Mouse (Mus musculus) layer of hippocampus, adult 9-10 months (tissue): ENCODE measurements around the gene Gm17660.

Source experiments
- DNase-seq: peaks from one replicate; pipeline ENCODE4 v3.0.0; 2022; ENCODE audit warnings: low spot score

The Gm17660 gene

DNA sequence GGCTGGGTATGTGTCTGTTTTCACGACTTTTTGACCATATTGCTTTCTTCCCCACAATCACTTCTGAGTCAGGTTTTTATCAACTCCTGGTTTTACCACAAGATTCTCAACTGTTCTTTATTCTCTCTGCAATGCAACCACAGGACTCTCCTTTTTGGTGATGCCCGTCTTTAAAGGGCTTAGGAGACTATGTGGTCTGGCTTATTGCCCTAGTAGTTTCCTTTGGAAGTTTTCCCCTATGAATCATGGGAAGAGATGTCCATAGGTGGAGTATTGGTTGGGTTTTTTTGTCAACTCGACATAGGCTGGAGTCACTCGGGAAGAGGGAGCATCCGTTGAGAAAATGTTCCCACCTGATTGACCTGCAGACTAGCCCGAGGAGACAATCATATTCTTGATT lies 3.3 kb upstream of the Gm17660 start:
- DNase-seq = no peak

DNA sequence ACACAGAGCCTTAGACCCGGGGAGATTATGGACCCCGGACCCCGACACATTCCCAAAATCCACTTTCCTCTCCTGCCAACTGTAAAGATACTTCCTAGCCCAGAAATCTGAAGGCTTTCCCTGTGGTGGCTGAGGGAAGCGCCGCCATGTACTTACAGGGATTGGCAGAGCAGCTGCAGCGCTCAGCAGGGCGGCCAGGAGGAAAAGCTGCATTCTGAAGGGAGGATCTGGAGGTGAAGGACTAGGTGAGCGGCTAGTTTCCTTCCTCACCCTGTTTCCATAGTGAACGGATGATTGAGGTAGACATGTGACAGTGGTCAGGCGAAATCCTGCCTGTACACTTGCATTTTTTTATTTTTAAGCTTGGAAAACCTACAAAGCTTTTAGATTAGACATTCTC lies 1.0 kb downstream of the Gm17660 start:
- no peak for DNase-seq

DNA sequence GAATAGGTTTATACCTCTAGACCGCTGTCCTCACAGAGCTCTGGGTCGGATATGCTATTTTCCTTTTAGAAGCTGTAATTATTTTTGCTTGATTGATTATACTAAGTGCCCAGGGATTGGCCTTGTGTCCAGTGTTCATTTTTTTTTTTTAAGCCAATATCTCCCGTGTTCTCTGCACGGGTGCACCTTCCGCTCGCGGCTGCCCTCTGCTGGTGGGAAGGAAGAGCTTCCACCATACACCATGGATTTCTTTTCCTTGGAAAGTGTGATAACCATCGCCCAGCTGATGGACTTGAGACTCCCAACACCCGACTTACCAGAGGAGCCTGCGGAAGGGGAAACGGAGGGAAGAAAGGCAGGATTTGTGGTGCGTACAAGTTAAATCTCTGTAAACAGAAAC lies 3.0 kb downstream of the Gm17660 start:
- no peak for DNase-seq

DNA sequence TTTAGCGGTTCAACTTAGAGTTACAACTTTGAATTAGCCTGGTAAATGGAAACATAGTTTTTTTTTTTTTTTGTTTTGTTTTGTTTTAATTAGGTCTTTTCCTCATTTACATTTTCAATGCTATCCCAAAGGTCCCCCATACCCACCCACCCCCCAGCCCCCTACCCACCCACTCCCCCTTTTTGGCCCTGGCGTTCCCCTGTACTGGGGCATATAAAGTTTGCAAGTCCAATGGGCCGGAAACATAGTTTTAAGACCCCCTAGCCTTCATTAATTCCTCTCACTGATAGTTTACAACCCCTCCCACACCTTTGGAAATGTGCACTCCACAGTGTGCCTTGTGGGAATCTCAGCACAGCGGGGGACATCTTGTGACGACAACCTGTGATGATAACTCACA lies 3.8 kb downstream of the Gm17660 start:
- no peak for DNase-seq

DNA sequence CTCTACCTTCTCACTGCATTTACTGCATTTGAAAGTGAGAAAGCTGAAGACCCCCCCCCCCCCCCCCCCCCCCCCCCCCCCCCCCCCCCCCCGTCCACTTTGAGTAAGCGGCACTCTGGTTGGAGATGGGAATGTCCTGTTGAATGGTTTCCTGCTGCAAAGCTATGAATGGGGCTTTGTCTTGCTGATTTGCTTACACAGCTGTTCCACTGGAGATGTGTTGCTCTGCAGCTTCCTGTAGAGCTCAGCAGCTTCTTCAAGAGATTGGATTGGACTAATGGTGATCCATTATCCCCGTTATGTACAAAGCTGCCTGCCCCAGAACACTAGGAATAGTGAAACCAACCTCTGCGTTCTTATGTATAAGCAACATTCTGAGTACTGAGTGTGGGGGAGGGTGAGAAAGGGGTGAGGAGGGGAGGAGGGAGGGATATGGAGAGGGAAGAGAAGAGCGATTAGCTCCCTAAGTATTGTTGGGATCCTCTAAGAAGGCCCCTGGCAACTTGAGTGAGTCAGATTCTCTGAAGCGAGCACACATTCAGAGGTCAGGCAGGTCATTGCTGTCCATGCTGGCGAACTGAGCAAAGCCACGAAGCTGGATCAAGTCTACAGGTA lies 5.0 kb downstream of the Gm17660 start:
- DNase-seq = no peak

- no peak for DNase-seq
Observed at GRCm38 (mm10) chr5:104071048-104071447, 6.4 kb downstream of the Gm17660 start.

GRCm38 (mm10) chr5:104068751-104069150 lies 8.7 kb downstream of the Gm17660 start:
- no peak for DNase-seq

DNA sequence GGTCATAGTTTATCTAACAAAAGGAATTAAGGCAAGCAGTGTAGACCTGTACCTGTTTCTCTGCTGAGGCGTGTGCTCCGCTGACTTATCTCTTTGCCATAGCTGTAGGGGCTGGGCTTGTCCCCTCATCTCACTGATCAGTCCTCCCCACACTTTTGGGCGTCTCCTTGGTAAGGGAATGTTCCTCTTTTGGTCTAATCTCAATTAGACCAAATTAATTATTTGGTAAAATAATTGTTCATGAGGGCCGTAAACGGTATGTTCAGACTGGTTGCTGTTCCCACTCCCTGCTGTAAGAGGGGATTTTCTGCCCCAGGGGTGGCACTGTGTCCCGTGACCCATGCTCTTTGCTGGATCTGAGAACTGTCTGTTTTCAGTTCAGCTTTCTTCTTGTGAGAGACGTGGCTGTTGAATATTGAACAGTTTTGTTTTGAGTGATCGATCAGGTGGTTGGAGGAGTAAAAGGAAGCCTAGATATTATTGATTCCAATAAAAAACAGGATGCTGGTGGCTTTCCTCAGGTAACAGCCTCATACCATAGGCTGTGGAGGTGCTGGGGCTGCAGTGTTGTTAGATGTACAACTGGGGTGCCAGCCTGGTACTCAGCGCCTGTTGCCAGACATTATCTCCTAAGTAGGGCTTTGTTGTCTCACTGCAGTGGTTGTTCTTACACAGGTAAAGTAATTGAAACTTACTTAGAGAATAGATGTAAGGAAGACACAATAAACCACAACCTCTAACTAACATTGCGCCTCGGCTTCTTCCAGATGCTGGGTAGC lies 14.4 kb downstream of the Gm17660 start:
- DNase-seq = no peak

DNA sequence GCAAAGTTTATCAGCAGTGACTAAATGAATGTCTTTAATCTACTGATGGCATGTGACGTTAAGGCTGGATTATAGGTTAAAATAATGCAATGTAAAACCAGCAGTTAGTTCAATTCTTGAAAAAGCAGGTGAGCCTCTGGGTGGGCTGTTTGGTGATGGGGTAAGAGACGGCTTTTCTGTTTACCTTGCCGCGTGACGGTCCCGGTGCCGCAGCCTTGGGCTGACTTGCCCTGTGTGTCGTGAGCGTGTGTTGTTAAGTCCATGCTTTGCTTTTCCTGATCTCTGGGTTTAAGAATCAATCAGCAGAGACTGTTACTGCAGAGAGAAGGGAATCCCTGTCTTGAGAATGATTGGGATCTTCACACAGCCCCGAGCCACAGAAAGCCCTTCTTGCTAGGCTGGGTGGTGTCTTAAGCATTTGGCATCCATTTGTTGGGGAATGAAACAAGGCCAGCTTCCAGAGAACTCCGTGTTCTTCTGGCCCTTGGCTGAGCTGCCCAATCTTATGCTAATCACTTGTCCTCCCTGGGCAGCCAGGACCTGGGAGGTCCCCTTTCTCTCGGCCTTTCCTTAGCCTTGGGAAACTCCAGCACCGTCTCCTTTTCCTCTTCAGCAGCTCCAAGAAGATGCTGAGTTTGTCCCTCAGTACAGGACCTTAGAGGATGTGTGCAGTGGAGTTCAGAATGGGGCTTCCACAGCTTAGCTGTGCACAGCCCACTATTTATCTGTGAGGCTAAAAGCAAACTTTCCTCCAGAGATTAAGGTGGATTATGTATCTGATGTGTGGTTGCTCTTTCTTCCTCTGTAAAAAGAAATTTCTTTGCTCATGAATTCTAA lies 15.3 kb downstream of the Gm17660 start:
- DNase-seq = no peak

GRCm38 (mm10) chr5:104060429-104060828 lies 17.0 kb downstream of the Gm17660 start:
- no peak for DNase-seq

DNA sequence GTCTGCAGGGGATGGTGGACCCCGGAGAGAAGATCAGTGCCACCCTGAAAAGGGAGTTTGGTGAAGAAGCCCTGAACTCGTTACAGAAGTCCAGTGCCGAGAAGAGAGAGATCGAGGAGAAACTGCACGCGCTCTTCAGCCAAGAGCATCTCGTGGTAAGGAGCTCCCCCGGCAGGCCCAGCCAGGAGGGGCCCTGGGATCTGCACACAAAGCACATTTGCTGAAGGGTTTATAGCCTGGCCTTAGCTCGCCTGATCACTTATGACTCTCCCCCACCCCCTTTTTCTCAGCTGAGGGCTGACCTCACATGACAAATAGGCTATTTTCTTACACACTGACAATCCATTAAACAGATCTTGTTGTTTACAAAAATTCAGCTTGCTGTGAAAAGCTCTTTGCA lies 17.8 kb downstream of the Gm17660 start:
- DNase-seq = no peak

DNA sequence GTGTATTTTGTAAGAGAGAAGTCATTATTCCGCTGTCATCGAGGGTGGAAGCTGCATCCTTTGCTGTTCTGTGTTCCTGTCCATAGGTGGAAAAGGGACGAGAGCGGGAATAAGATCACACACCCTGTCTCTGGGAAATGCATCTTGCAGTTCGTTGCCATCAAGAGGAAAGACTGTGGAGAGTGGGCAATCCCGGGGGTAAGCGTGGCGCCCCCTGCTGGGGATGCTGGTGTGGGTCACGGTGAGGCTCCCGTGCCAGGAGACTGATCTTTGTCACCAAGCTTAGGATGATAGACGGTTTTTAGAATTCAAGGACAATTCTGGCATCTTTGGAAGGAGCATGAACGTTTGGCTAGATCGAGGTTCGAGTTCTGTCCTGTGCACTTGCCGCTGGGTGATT lies 19.4 kb downstream of the Gm17660 start:
- DNase-seq = no peak

GRCm38 (mm10) chr5:104056295-104056694 lies 21.1 kb downstream of the Gm17660 start:
- no peak for DNase-seq

DNA sequence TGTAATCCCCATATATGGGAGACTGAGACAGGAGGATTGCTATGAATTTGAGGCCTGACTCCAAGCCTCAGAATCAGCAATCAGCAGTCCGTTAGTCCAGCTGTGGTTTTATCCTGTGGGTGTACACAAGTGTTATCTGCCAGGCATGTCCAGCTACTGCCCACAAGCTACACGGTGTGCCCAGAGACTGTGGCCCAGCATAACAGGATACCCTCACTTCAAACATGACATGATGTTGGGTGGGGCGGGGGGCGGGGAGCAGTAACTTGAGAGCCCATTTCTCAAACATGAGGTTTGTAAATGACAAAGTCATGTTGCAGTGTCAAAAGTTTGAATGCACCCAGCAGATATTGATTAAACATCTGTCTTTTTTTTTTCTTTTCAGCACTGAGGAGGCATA lies 21.6 kb downstream of the Gm17660 start:
- DNase-seq = no peak

DNA sequence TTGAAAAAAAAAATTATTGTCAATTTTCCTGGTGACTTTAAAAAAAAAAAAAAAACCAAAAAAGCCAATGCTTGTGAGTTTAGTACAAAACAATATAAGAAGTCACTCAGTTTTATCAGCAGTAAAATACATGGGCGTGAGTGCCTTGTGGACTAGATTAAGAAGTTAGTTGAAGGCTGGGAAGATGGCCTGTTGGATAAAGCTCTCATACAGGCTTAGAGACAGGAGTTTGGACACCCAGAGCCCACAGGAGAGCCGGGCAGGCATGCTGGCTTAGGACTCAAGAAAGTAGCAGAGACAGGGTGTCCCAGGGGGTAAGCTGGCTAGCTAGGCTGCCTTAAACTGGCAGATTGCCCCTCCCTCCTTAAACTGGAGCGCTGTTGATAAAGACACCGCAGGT lies 22.5 kb downstream of the Gm17660 start:
- no peak for DNase-seq

DNA sequence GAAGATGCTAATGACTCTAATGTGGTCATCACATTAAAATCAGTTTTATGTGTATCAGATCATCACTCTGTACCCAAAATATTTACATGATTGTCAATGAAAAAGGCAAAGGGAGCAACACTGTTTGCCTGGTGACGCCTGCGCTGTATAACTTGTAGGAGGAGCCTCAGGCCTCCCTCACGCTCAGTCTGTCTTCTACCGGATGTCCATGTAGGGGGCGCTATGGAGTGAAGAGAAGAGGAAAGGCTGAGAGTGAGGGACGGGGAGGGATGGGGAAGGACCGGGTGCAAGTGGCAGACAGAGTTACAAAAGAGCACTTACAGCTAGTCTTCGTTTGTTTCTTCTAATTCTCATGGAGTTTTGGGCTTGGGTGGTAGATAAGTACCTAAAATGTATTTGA lies 24.5 kb downstream of the Gm17660 start:
- DNase-seq = no peak

GRCm38 (mm10) chr5:104048139-104048538 lies 29.3 kb downstream of the Gm17660 start:
- no peak for DNase-seq

- no peak for DNase-seq
Observed at GRCm38 (mm10) chr5:104047200-104048105, 30.0 kb downstream of the Gm17660 start.

DNA sequence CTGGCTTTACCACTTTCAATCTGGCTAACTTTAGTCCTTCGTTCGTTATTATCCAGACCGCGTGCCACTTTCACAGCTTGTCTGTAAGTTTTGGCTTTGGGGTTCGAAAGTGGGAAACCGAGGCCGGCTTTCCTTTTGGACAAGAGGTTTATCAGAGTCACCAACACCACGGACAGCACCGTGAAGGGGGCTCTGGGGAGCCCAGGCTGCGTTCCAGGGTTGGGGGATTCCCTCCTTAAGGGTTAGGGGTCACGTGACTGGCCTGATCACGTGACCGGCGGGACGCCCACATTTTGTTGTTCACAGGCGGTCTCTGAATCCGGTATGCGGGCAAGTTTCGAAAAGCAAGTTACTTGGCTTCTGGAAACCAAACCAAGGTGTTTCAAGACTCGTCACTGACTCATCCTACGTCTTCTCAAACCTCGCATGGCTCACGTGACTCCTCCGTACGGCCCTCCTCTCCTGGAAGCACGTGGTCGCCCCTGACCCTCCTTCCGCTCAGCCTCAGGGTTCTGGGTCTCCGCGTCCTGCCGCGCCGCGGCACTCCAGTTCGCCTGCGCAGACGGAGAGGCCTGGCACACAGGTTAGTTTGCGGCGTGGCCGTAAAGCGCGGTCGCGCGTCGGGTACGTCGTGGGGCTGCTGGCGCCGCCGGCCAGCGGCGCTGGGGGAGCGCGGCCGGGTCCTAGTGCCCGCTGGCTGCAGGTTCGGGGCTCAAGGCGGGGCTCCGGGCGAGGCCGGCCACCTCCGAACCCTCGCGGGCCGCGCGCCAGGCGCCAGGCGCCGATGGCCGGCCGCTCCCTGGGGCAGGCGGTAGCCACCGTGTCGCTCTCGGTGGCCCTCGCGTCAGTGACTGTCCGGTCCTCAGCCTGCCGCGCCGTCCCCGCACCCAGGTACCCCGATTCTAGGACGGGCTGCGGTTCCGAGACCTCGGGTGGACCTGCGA lies 30.9 kb downstream of the Gm17660 start, which contains the start of gene Nudt9:
Gene Nudt9, plus strand, starts transcription at position 51 of the 944 bp plus-strand sequence.
- DNase-seq = peak; percentile 93

- no peak for DNase-seq
Observed at GRCm38 (mm10) chr5:104043704-104044103, 33.7 kb downstream of the Gm17660 start.

DNA sequence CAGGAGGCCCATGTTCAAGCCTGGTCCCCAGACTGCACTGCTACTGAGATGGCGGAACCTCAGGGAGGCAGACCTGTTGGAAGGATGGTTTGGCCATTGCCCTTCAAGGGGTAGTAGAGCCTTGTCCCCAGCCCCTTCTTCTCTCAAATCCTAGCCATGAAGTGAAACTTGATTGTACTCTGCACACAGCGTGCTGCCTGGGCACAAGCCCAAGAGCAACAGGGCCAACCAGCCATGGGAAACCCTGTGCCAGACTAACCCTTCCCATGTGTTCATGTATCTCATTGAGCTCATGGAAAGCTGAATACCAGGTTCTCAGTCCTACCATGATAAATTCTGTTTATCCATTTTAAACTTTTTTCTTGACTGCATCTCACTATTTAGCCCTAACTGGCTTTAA lies 34.5 kb downstream of the Gm17660 start:
- DNase-seq = no peak
